Mouse (Mus musculus): ENCODE results near the gene Pakap. TPM values are rescaled to one million over a fixed set of nuclear protein-coding genes. Genes with fewer than 3 reads are reported as not detected.
A peak's percentile ranks its signal among the peaks of the same experiment; 100 is the strongest.

The Pakap gene
- polyA plus RNA-seq, 1 experiment from 2014 or later = 21.4 TPM

- no peak overlapping the region for H3K4me2 ChIP-seq
These were observed 256.8 kb downstream of the Pakap start for GRCm38 (mm10) chr4:57824626-57825240.

GRCm38 (mm10) chr4:57826272-57826671 is 258.3 kb downstream of the Pakap start:
- ATAC-seq (ENCODE audit: low FRiP score) = no peak
- H3K4me1 ChIP-seq (ENCODE audit: control insufficient read depth, insufficient read depth, low read length) = peaks cover 22% of the 10 kb centered on the region
- no peak overlapping the region for H3K4me3 ChIP-seq (ENCODE audit: low read depth, low read length)
- peaks cover 36% of the 10 kb centered on the region for H3K27me3 ChIP-seq (ENCODE audit: control insufficient read depth, insufficient read depth, low read length)
- H3K9me3 ChIP-seq (ENCODE audit: control insufficient read depth, low read length) = no peaks in the 10 kb centered on the region
- H3K36me3 ChIP-seq (ENCODE audit: control insufficient read depth, insufficient read depth, low read length) = no peaks in the 10 kb centered on the region
- WGBS = 88% methylated on average over 7 of the region's 7 CpGs
- no peak for DNase-seq (ENCODE audit: low spot score, missing footprints)
- no peak overlapping the region for H3K4me2 ChIP-seq
- no peak overlapping the region for H3K27ac ChIP-seq (ENCODE audit: low read depth, low read length)
- no peak overlapping the region for H3K9ac ChIP-seq (ENCODE audit: low read length)

More at GRCm38 (mm10) chr4:57824626-57825240, 256.8 kb downstream of the Pakap start:
- H3K27me3 ChIP-seq (ENCODE audit: control insufficient read depth, insufficient read depth, low read length) = peaks cover 34% of the 10 kb centered on the region
- WGBS = 14% methylated on average over 8 of the region's 8 CpGs
- H3K9me3 ChIP-seq (ENCODE audit: control insufficient read depth, low read length) = no peaks in the 10 kb centered on the region; the same call in 1 of the 2 replicates
- no peaks in the 10 kb centered on the region for H3K36me3 ChIP-seq (ENCODE audit: control insufficient read depth, insufficient read depth, low read length)
- H3K4me1 ChIP-seq (ENCODE audit: control insufficient read depth, insufficient read depth, low read length) = peaks cover 22% of the 10 kb centered on the region
- no peak overlapping the region for H3K4me3 ChIP-seq (ENCODE audit: low read depth, low read length)
- DNase-seq (ENCODE audit: low spot score, missing footprints) = peak; percentile 93
- H3K9ac ChIP-seq (ENCODE audit: low read length) = no peak overlapping the region
- peak overlapping the region; percentile 40; the same call in 1 of the 2 replicates for H3K27ac ChIP-seq (ENCODE audit: low read depth, low read length)
- ATAC-seq (ENCODE audit: low FRiP score) = peak; percentile 89

GRCm38 (mm10) chr4:57829131-57829530 is 261.2 kb downstream of the Pakap start:
- Histone ChIP-seq H3K9ac (ENCODE audit: low read length) (no peak overlapping the region), H3K27ac (ENCODE audit: low read depth, low read length) (no peak overlapping the region), H3K36me3 (ENCODE audit: control insufficient read depth, insufficient read depth, low read length) (no peaks in the 10 kb centered on the region), H3K9me3 (ENCODE audit: control insufficient read depth, low read length) (no peaks in the 10 kb centered on the region), H3K4me1 (ENCODE audit: control insufficient read depth, insufficient read depth, low read length) (peaks cover 10% of the 10 kb centered on the region), H3K4me3 (ENCODE audit: low read depth, low read length) (no peak overlapping the region), H3K4me2 (no peak overlapping the region), H3K27me3 (ENCODE audit: control insufficient read depth, insufficient read depth, low read length) (peaks cover 27% of the 10 kb centered on the region)
- no peak for DNase-seq (ENCODE audit: low spot score, missing footprints)
- no peak for ATAC-seq (ENCODE audit: low FRiP score)
- WGBS = 74% methylated on average over 9 of the region's 9 CpGs

- peak; percentile 80 for DNase-seq (ENCODE audit: low spot score, missing footprints)
These were observed 261.8 kb downstream of the Pakap start for GRCm38 (mm10) chr4:57829740-57830139.

GRCm38 (mm10) chr4:57832318-57832717 is 264.3 kb downstream of the Pakap start:
- no peaks in the 10 kb centered on the region for H3K9me3 ChIP-seq (ENCODE audit: control insufficient read depth, low read length)
- no peaks in the 10 kb centered on the region; the same call in none of the 2 replicates for H3K4me1 ChIP-seq (ENCODE audit: control insufficient read depth, insufficient read depth, low read length)
- no peak overlapping the region for H3K4me3 ChIP-seq (ENCODE audit: low read depth, low read length)
- H3K27ac ChIP-seq (ENCODE audit: low read depth, low read length) = no peak overlapping the region
- DNase-seq (ENCODE audit: low spot score, missing footprints) (no peak), ATAC-seq (ENCODE audit: low FRiP score) (no peak)
- no peaks in the 10 kb centered on the region for H3K36me3 ChIP-seq (ENCODE audit: control insufficient read depth, insufficient read depth, low read length)
- H3K4me2 ChIP-seq = no peak overlapping the region
- H3K9ac ChIP-seq (ENCODE audit: low read length) = no peak overlapping the region
- WGBS = 72% methylated on average over 7 of the region's 7 CpGs
- peaks cover 17% of the 10 kb centered on the region for H3K27me3 ChIP-seq (ENCODE audit: control insufficient read depth, insufficient read depth, low read length)

More at GRCm38 (mm10) chr4:57829740-57830139, 261.8 kb downstream of the Pakap start:
- H3K9ac ChIP-seq (ENCODE audit: low read length) = no peak overlapping the region
- 0 out of 2 replicates have a peak, but pooled peaks have one; percentile 14 for ATAC-seq (ENCODE audit: low FRiP score)
- H3K36me3 ChIP-seq (ENCODE audit: control insufficient read depth, insufficient read depth, low read length) = no peaks in the 10 kb centered on the region
- no peaks in the 10 kb centered on the region for H3K9me3 ChIP-seq (ENCODE audit: control insufficient read depth, low read length)
- H3K27me3 ChIP-seq (ENCODE audit: control insufficient read depth, insufficient read depth, low read length) = peaks cover 27% of the 10 kb centered on the region
- 77% methylated on average over 3 of the region's 3 CpGs for WGBS
- H3K27ac ChIP-seq (ENCODE audit: low read depth, low read length) = no peak overlapping the region
- peaks cover 6% of the 10 kb centered on the region for H3K4me1 ChIP-seq (ENCODE audit: control insufficient read depth, insufficient read depth, low read length)
- no peak overlapping the region for H3K4me2 ChIP-seq
- H3K4me3 ChIP-seq (ENCODE audit: low read depth, low read length) = no peak overlapping the region

- ATAC-seq (ENCODE audit: low FRiP score) = no peak
- no peak overlapping the region for H3K27ac ChIP-seq (ENCODE audit: low read depth, low read length)
- no peaks in the 10 kb centered on the region; the same call in none of the 2 replicates for H3K4me1 ChIP-seq (ENCODE audit: control insufficient read depth, insufficient read depth, low read length)
These were observed 265.1 kb downstream of the Pakap start for GRCm38 (mm10) chr4:57833060-57833459.

GRCm38 (mm10) chr4:57834141-57834540 is 266.2 kb downstream of the Pakap start:
- H3K36me3 ChIP-seq (ENCODE audit: control insufficient read depth, insufficient read depth, low read length) = no peaks in the 10 kb centered on the region
- H3K4me1 ChIP-seq (ENCODE audit: control insufficient read depth, insufficient read depth, low read length) = no peaks in the 10 kb centered on the region; the same call in none of the 2 replicates
- H3K4me2 ChIP-seq = no peak overlapping the region
- no peak for DNase-seq (ENCODE audit: low spot score, missing footprints)
- H3K9ac ChIP-seq (ENCODE audit: low read length) = no peak overlapping the region
- H3K4me3 ChIP-seq (ENCODE audit: low read depth, low read length) = no peak overlapping the region
- 81% methylated on average over 4 of the region's 4 CpGs for WGBS
- no peak for ATAC-seq (ENCODE audit: low FRiP score)
- peaks cover 11% of the 10 kb centered on the region for H3K27me3 ChIP-seq (ENCODE audit: control insufficient read depth, insufficient read depth, low read length)
- no peak overlapping the region for H3K27ac ChIP-seq (ENCODE audit: low read depth, low read length)
- no peaks in the 10 kb centered on the region for H3K9me3 ChIP-seq (ENCODE audit: control insufficient read depth, low read length)

More at GRCm38 (mm10) chr4:57833060-57833459, 265.1 kb downstream of the Pakap start:
- H3K4me2 ChIP-seq = no peak overlapping the region
- no peak for DNase-seq (ENCODE audit: low spot score, missing footprints)
- no peaks in the 10 kb centered on the region for H3K36me3 ChIP-seq (ENCODE audit: control insufficient read depth, insufficient read depth, low read length)
- H3K9ac ChIP-seq (ENCODE audit: low read length) = no peak overlapping the region
- no peaks in the 10 kb centered on the region for H3K9me3 ChIP-seq (ENCODE audit: control insufficient read depth, low read length)
- H3K4me3 ChIP-seq (ENCODE audit: low read depth, low read length) = no peak overlapping the region
- 79% methylated on average over 4 of the region's 4 CpGs for WGBS
- H3K27me3 ChIP-seq (ENCODE audit: control insufficient read depth, insufficient read depth, low read length) = peaks cover 16% of the 10 kb centered on the region

- Histone ChIP-seq H3K4me3 (ENCODE audit: low read depth, low read length) (no peak overlapping the region), H3K4me2 (no peak overlapping the region), H3K9me3 (ENCODE audit: control insufficient read depth, low read length) (no peaks in the 10 kb centered on the region), H3K27ac (ENCODE audit: low read depth, low read length) (no peak overlapping the region), H3K36me3 (ENCODE audit: control insufficient read depth, insufficient read depth, low read length) (no peaks in the 10 kb centered on the region), H3K4me1 (ENCODE audit: control insufficient read depth, insufficient read depth, low read length) (no peaks in the 10 kb centered on the region; the same call in none of the 2 replicates), H3K27me3 (ENCODE audit: control insufficient read depth, insufficient read depth, low read length) (no peaks in the 10 kb centered on the region), H3K9ac (ENCODE audit: low read length) (no peak overlapping the region)
- DNase-seq (ENCODE audit: low spot score, missing footprints) = no peak
- WGBS = 82% methylated on average over 9 of the region's 9 CpGs
- no peak for ATAC-seq (ENCODE audit: low FRiP score)
These were observed 269.1 kb downstream of the Pakap start for GRCm38 (mm10) chr4:57837089-57837488.

- Histone ChIP-seq H3K9me3 (ENCODE audit: control insufficient read depth, low read length) (no peaks in the 10 kb centered on the region), H3K36me3 (ENCODE audit: control insufficient read depth, insufficient read depth, low read length) (no peaks in the 10 kb centered on the region), H3K9ac (ENCODE audit: low read length) (no peak overlapping the region), H3K27me3 (ENCODE audit: control insufficient read depth, insufficient read depth, low read length) (no peaks in the 10 kb centered on the region), H3K4me1 (ENCODE audit: control insufficient read depth, insufficient read depth, low read length) (no peaks in the 10 kb centered on the region; the same call in 1 of the 2 replicates), H3K4me2 (no peak overlapping the region), H3K4me3 (ENCODE audit: low read depth, low read length) (no peak overlapping the region), H3K27ac (ENCODE audit: low read depth, low read length) (no peak overlapping the region)
- no peak for ATAC-seq (ENCODE audit: low FRiP score)
- no peak for DNase-seq (ENCODE audit: low spot score, missing footprints)
- WGBS = 68% methylated on average over 4 of the region's 4 CpGs
These were observed 271.4 kb downstream of the Pakap start for GRCm38 (mm10) chr4:57839343-57839742.

Measured in midbrain, embryonic 11.5 days (tissue).